Mouse (Mus musculus): ENCODE results near the gene Akap2.
"Not testable (repeated sequence)": the region's sequence is repeated elsewhere in the genome, so short reads cannot be mapped to it uniquely, and the experiment has no call there.

Gene Akap2

GRCm38 (mm10) chr4:57866990-57867389 is 149.5 kb downstream of the Akap2 start:
- DNase-seq (ENCODE audit: low spot score in 2 of 2), result no peak

- peak in 1 of 2 experiments; percentile 47 for DNase-seq (ENCODE audit: low spot score in 2 of 2)
Measured at GRCm38 (mm10) chr4:57867454-57867853, 150.0 kb downstream of the Akap2 start.

- DNase-seq (ENCODE audit: low spot score in 2 of 2), result no peak
Measured at GRCm38 (mm10) chr4:57879137-57879536, 161.7 kb downstream of the Akap2 start.

GRCm38 (mm10) chr4:57879804-57880357 is 162.4 kb downstream of the Akap2 start:
- DNase-seq (ENCODE audit: low spot score in 2 of 2), result peak; percentile 67 to 84

GRCm38 (mm10) chr4:57883520-57884421 is 166.3 kb downstream of the Akap2 start:
- no peak for DNase-seq (ENCODE audit: low spot score in 2 of 2)

GRCm38 (mm10) chr4:57884511-57884910 is 167.1 kb downstream of the Akap2 start:
- DNase-seq (ENCODE audit: low spot score in 2 of 2), result no peak

GRCm38 (mm10) chr4:57885186-57885585 is 167.7 kb downstream of the Akap2 start:
- DNase-seq (ENCODE audit: low spot score in 2 of 2), result no peak

- DNase-seq (ENCODE audit: low spot score in 2 of 2), result no peak
Measured at GRCm38 (mm10) chr4:57886066-57886887, 168.8 kb downstream of the Akap2 start.

- DNase-seq (ENCODE audit: low spot score in 2 of 2), result no peak
Measured at GRCm38 (mm10) chr4:57886888-57887230, 169.4 kb downstream of the Akap2 start.

GRCm38 (mm10) chr4:57888246-57888645 is 170.8 kb downstream of the Akap2 start:
- no peak for DNase-seq (ENCODE audit: low spot score in 2 of 2)

GRCm38 (mm10) chr4:57888978-57889377 is 171.5 kb downstream of the Akap2 start:
- not testable (repeated sequence) for DNase-seq (ENCODE audit: low spot score in 2 of 2)

GRCm38 (mm10) chr4:57889773-57890172 is 172.3 kb downstream of the Akap2 start:
- no peak for DNase-seq (ENCODE audit: low spot score in 2 of 2)

- DNase-seq (ENCODE audit: low spot score in 2 of 2), result peak in 1 of 2 experiments; percentile 1
Measured at GRCm38 (mm10) chr4:57892001-57892586, 174.6 kb downstream of the Akap2 start.

GRCm38 (mm10) chr4:57895140-57895539 is 177.7 kb downstream of the Akap2 start:
- DNase-seq (ENCODE audit: low spot score in 2 of 2), result no peak

- DNase-seq (ENCODE audit: low spot score in 2 of 2), result no peak
Measured at GRCm38 (mm10) chr4:57895902-57896301, 178.4 kb downstream of the Akap2 start.

GRCm38 (mm10) chr4:57896631-57897030 is 179.2 kb downstream of the Akap2 start:
- no peak for DNase-seq (ENCODE audit: low spot score in 2 of 2)

GRCm38 (mm10) chr4:57901210-57901609 is 183.8 kb downstream of the Akap2 start:
- peak in 1 of 2 experiments; percentile 53 for DNase-seq (ENCODE audit: low spot score in 2 of 2)

GRCm38 (mm10) chr4:57902619-57903018 is 185.2 kb downstream of the Akap2 start:
- DNase-seq (ENCODE audit: low spot score in 2 of 2), result no peak

- DNase-seq (ENCODE audit: low spot score in 2 of 2), result peak; percentile 42 to 78
Measured at GRCm38 (mm10) chr4:57904211-57904610, 186.8 kb downstream of the Akap2 start.

GRCm38 (mm10) chr4:57904638-57905037 is 187.2 kb downstream of the Akap2 start:
- no peak for DNase-seq (ENCODE audit: low spot score in 2 of 2)

GRCm38 (mm10) chr4:57906708-57907107 is 189.3 kb downstream of the Akap2 start:
- DNase-seq (ENCODE audit: low spot score in 2 of 2), result no peak

- DNase-seq (ENCODE audit: low spot score in 2 of 2), result no peak
Measured at GRCm38 (mm10) chr4:57908860-57909259, 191.4 kb downstream of the Akap2 start.
